Mouse (Mus musculus) hindbrain, postnatal 0 days (tissue): ENCODE results near the gene Zfp462. TPM values are rescaled to one million over a fixed set of nuclear protein-coding genes. Genes with fewer than 3 reads are reported as not detected.
A peak's percentile ranks its signal among the peaks of the same experiment; 100 is the strongest.

Source experiments
- ATAC-seq: fragments of 200-750 bp; cut with Nextera tagmentation; 2 replicates; pipeline ENCODE4 v1.8.0; 2017; ENCODE audit warnings: mild to moderate bottlenecking, moderate TSS enrichment, moderate library complexity
- DNase-seq: peaks from one replicate; pipeline ENCODE4 v3.0.0-alpha.2; 2015; ENCODE audit warnings: low spot score
- H3K27ac ChIP-seq: fragments of 300-500 bp; sonication (generic); 2 replicates; pipeline ENCODE4 v1.5.1; 2014; ENCODE audit warnings: mild to moderate bottlenecking
- H3K27me3 ChIP-seq: fragments of 300-500 bp; sonication (generic); 2 replicates; pipeline ENCODE4 v1.6.1; 2014; ENCODE audit warnings: low read length, mixed read lengths; ENCODE audit not compliant: insufficient read depth
- H3K36me3 ChIP-seq: fragments of 300-500 bp; sonication (generic); 2 replicates; pipeline ENCODE4 v1.6.1; 2014; ENCODE audit warnings: low read length, mixed read lengths; ENCODE audit not compliant: insufficient read depth
- H3K4me1 ChIP-seq: fragments of 300-500 bp; sonication (generic); 2 replicates; pipeline ENCODE4 v1.6.1; 2014; ENCODE audit warnings: antibody characterized with exemption, low read length, mixed read lengths; ENCODE audit not compliant: insufficient read depth
- H3K4me2 ChIP-seq: fragments of 300-500 bp; sonication (generic); 2 replicates; pipeline ENCODE4 v1.6.1; 2014; ENCODE audit warnings: low read depth, mild to moderate bottlenecking, low read length, moderate library complexity, mixed read lengths
- H3K4me3 ChIP-seq: fragments of 300-500 bp; sonication (generic); 2 replicates; pipeline ENCODE4 v1.5.1; 2014; ENCODE audit warnings: low read length
- H3K9ac ChIP-seq: fragments of 300-500 bp; sonication (generic); replicated peaks from 2 replicates; pipeline ENCODE4 v1.6.1; 2014; ENCODE audit warnings: mild to moderate bottlenecking, low read length, moderate library complexity, mixed read lengths
- H3K9me3 ChIP-seq: fragments of 300-500 bp; sonication (generic); 2 replicates; pipeline ENCODE4 v1.6.1; 2016; ENCODE audit warnings: low read length, mixed read lengths
- CTCF ChIP-seq: IDR thresholded peaks from 2 replicates; pipeline ENCODE4 v1.5.1; 2016; ENCODE audit warnings: antibody characterized with exemption, control low read depth, low read depth
- WGBS: fragments of 180-500 bp; shearing (Covaris S2); extraction: QIAGEN DNeasy Blood & Tissue Kit; methylation state at CpG from one replicate; pipeline ENCODE4 v1.1.7; 2014; 5-methylcytosine and 5-hydroxymethylcytosine counted together
- polyA plus RNA-seq: library from polyadenylated mRNA; unstranded; fragments of >200 nt; fragmentation: Nextera tagmentation; extraction: Ambion mirVana; gene quantifications from 2 replicates; pipeline ENCODE4 v1.2.1, GENCODE M21; 2015
- total RNA-seq: library from RNA; depleted of rRNA; stranded (reverse); fragments of >200 nt; gene quantifications from 2 replicates; pipeline ENCODE4 v1.2.3, GENCODE M21; 2014

Gene Zfp462
- total and polyA plus RNA-seq, 2 experiments from 2014 or later, result 6.5 to 39.4 TPM

DNA sequence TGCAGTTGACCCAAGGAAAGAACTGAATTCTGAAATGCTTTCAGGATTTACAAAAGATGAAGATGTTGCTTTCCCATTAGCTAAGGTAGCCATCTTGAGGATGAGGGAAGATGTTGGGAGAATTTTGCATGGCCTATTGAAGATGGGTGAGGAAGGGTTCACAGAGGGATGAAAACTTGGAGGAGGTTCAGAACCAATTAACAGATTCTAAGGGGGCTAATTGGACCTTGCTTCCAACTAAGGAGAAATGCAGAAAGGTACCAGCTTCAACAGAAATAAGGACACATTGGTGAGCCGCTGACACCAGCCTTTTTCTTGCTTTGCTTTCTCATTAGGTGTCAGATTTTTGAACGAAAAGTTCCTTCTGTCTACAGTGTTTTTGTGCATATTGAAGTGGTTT lies 6.0 kb downstream of the Zfp462 start:
- H3K9ac ChIP-seq, result peak overlapping the region; percentile 33; the same call in 1 of the 2 replicates

DNA sequence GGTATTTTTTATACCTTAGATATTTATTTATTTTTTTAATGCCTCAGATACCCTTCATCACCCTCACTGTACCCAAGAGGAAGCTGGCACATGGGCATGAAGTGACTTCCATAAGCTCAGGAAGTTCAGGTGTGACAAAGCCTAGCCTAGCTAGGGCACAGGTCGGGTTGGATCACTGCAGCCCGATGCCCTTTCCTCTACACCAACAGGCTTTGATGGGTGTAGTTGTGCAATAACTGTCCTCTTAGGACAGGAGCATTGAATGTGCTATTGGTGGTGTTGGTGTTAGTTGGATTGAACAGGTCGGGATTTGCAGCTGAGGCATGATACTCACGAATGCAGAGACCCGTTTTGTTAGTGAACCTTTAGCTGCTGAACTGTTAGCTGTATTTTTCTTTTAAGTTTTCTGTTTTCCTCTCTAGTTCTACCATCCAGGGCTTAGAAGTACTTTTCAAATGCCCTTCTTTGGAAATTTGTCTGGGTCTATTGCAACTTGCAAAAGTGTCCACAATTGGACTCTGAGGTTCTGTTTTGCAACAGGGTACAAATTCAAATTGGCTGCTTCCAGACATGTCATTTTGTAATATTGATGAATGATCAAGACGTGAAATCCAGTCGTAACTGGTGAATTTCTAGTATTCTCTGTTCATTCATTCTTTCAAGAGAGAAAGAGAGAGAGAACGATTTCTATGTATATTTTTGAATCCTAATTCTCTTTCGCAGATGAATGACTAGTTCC lies 9.0 kb downstream of the Zfp462 start:
- no peaks in the 10 kb centered on the region for H3K9me3 ChIP-seq
- no peak overlapping the region for H3K4me2 ChIP-seq
- H3K4me1 ChIP-seq, result peaks cover 32% of the 10 kb centered on the region
- no peak overlapping the region for H3K27ac ChIP-seq
- DNase-seq (no peak), ATAC-seq (no peak)
- 83% methylated on average over 9 of the region's 9 CpGs for WGBS
- H3K4me3 ChIP-seq, result no peak overlapping the region
- no peak overlapping the region for H3K9ac ChIP-seq
- no peaks in the 10 kb centered on the region for H3K36me3 ChIP-seq
- H3K27me3 ChIP-seq, result no peaks in the 10 kb centered on the region
- no peak for TF ChIP-seq CTCF

More for the DNA sequence above, 6.0 kb downstream of the Zfp462 start:
- H3K9me3 ChIP-seq, result no peaks in the 10 kb centered on the region
- no peaks in the 10 kb centered on the region for H3K27me3 ChIP-seq
- DNase-seq (no peak), ATAC-seq (no peak)
- peak overlapping the region; percentile 98 for H3K27ac ChIP-seq
- H3K4me3 ChIP-seq, result peak overlapping the region; percentile 79
- WGBS, result 53% methylated on average over 2 of the region's 2 CpGs
- H3K4me1 ChIP-seq, result peaks cover 32% of the 10 kb centered on the region
- TF ChIP-seq CTCF, result no peak
- H3K4me2 ChIP-seq, result peak overlapping the region; percentile 76
- H3K36me3 ChIP-seq, result no peaks in the 10 kb centered on the region

DNA sequence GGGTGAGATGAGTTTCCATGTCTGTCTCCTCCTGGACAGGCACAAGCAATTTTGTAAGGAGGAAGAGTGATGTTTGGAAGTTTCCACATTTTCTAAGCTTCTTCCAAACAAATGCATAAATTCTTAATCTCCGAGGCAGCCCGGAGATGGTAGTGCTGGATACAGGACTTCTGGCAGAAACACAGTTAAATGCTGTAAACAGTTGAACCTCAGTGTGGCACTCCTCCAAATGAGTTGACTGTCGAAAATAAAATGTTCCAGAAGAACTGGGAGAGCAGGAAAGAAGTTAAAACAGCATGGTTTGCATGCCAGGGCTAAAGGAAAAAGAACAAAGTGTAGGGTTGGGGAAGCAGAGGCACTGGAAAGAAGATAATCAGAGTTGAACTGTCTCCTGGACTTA lies 9.6 kb downstream of the Zfp462 start:
- H3K27ac ChIP-seq, result no peak overlapping the region
- no peak overlapping the region for H3K4me2 ChIP-seq
- no peak overlapping the region for H3K4me3 ChIP-seq
- ATAC-seq, result no peak
- no peak for TF ChIP-seq CTCF
- H3K27me3 ChIP-seq, result no peaks in the 10 kb centered on the region
- H3K36me3 ChIP-seq, result no peaks in the 10 kb centered on the region
- peaks cover 32% of the 10 kb centered on the region for H3K4me1 ChIP-seq
- WGBS, result 54% methylated on average over 3 of the region's 3 CpGs
- H3K9me3 ChIP-seq, result no peaks in the 10 kb centered on the region
- no peak overlapping the region for H3K9ac ChIP-seq
- DNase-seq, result peak; percentile 43

GRCm38 (mm10) chr4:54960776-54961175 lies 15.9 kb downstream of the Zfp462 start:
- 77% methylated on average over 4 of the region's 4 CpGs for WGBS
- Histone ChIP-seq H3K9me3 (no peaks in the 10 kb centered on the region), H3K4me1 (peaks cover 8% of the 10 kb centered on the region; the same call in 1 of the 2 replicates), H3K36me3 (no peaks in the 10 kb centered on the region), H3K4me3 (no peak overlapping the region), H3K4me2 (no peak overlapping the region), H3K9ac (no peak overlapping the region), H3K27ac (no peak overlapping the region), H3K27me3 (no peaks in the 10 kb centered on the region)
- ATAC-seq, result no peak
- DNase-seq, result no peak
- TF ChIP-seq CTCF, result no peak

- no peak overlapping the region for H3K27ac ChIP-seq
- TF ChIP-seq CTCF, result no peak
- H3K4me1 ChIP-seq, result peaks cover 19% of the 10 kb centered on the region
- H3K36me3 ChIP-seq, result no peaks in the 10 kb centered on the region
- ATAC-seq (no peak), DNase-seq (no peak)
- no peak overlapping the region for H3K4me2 ChIP-seq
- no peak overlapping the region for H3K4me3 ChIP-seq
- WGBS, result 86% methylated on average over 4 of the region's 4 CpGs
- no peaks in the 10 kb centered on the region for H3K9me3 ChIP-seq
- H3K27me3 ChIP-seq, result no peaks in the 10 kb centered on the region
- H3K9ac ChIP-seq, result no peak overlapping the region
Measured at GRCm38 (mm10) chr4:54962141-54962540, 17.3 kb downstream of the Zfp462 start.

DNA sequence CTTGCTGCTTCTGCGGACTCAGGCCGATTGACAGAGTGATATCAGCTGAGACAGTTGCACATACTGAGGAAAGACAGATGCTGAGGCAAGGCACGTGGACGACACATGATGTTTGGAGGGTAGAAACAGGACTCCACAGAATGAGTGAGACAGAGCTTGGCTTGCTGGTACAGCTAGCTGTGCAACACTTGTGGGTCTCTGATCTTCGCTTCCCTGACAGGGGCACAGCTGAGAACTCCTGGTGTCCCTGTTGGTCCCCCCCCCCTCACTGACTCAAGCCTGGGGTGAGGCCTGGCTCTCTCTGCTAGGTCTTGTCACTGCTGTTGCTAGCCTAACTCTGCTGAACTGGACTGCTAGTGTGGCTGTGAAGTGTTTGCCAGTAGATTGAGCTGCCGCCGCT lies 18.7 kb downstream of the Zfp462 start:
- H3K4me1 ChIP-seq, result peaks cover 19% of the 10 kb centered on the region
- no peaks in the 10 kb centered on the region for H3K9me3 ChIP-seq
- 81% methylated on average over 7 of the region's 7 CpGs for WGBS

GRCm38 (mm10) chr4:54965169-54965695 lies 20.4 kb downstream of the Zfp462 start:
- ATAC-seq, result no peak
- WGBS, result 64% methylated on average over 9 of the region's 9 CpGs

More for the DNA sequence above, 18.7 kb downstream of the Zfp462 start:
- H3K9ac ChIP-seq, result no peak overlapping the region
- H3K4me2 ChIP-seq, result no peak overlapping the region
- no peak overlapping the region for H3K4me3 ChIP-seq
- no peaks in the 10 kb centered on the region for H3K36me3 ChIP-seq
- DNase-seq (no peak), ATAC-seq (no peak)
- H3K27me3 ChIP-seq, result no peaks in the 10 kb centered on the region
- TF ChIP-seq CTCF, result no peak
- H3K27ac ChIP-seq, result no peak overlapping the region

More at GRCm38 (mm10) chr4:54965169-54965695, 20.4 kb downstream of the Zfp462 start:
- Histone ChIP-seq H3K9ac (no peak overlapping the region), H3K36me3 (no peaks in the 10 kb centered on the region), H3K9me3 (no peaks in the 10 kb centered on the region), H3K4me1 (peaks cover 19% of the 10 kb centered on the region), H3K27ac (no peak overlapping the region), H3K4me3 (no peak overlapping the region), H3K27me3 (no peaks in the 10 kb centered on the region), H3K4me2 (no peak overlapping the region)
- DNase-seq, result no peak
- TF ChIP-seq CTCF, result no peak
